Mouse (Mus musculus): ENCODE data around the gene Abhd8. TPM values are rescaled to one million over a fixed set of nuclear protein-coding genes. Genes with fewer than 3 reads are reported as not detected.

Gene Abhd8
- total and polyA plus RNA-seq, 2 experiments from 2014 or later, result 205 to 323 TPM

DNA sequence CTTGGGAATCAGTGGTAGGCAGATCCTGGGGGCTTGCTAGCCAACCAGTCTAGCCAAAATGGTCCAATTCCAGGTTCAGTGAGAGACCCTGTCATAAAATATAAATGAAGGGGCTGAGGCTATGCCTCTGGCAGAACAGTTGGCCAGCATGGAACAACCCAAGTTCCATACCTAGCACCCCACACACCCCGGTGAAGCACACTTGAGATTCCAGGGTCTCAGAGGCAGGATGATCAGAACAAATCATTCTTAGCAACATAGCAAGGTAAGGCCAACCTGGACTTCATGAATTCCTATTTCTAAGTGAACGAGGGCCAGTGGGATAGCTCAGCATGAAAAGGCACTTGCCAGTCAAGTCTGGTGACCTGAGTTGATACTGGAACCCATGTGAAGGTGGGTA, 3.7 kb upstream of the Abhd8 start:
- ATAC-seq (ENCODE audit: low FRiP score), result no peak
- Histone ChIP-seq H3K9ac (replicated peaks; ENCODE audit: low read length, poor library complexity, severe bottlenecking) (no peak overlapping the region), H3K27ac (ENCODE audit: low read depth, low read length) (no peak overlapping the region), H3K4me2 (ENCODE audit: low read depth, low read length, poor library complexity, severe bottlenecking) (no peak overlapping the region), H3K36me3 (ENCODE audit: insufficient read depth, low read length) (peaks cover 16% of the 10 kb centered on the region), H3K4me3 (ENCODE audit: low read depth, low read length) (no peak overlapping the region), H3K27me3 (ENCODE audit: insufficient read depth, low read length) (no peaks in the 10 kb centered on the region), H3K4me1 (ENCODE audit: insufficient read depth, low read length) (peaks cover 3% of the 10 kb centered on the region; the same call in 1 of the 2 replicates), H3K9me3 (ENCODE audit: low read length) (no peaks in the 10 kb centered on the region)
- no peak for DNase-seq (ENCODE audit: low spot score)
- WGBS, result 93% methylated on average over 2 of the region's 2 CpGs
- TF ChIP-seq CTCF (IDR thresholded peaks at IDR 0.05), result no peak

DNA sequence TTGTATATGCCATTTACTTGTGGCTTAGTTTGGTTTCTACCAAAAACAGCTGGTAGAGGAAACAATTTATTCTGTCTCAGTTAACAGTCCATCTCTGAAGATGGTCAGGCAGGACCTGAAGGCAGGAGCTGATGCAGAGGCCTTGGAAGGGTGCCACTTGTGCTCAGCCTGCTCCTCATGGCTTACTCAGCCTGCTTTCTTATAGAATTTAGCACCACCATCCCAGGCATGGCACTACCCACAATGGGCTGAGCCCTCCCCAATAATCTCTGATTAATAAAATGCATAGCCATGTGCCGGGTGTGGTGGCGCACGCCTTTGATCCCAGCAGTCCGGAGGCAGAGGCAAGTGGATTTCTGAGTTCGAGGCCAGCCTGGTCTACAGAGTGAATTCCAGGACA, 2.7 kb upstream of the Abhd8 start:
- Histone ChIP-seq H3K27me3 (ENCODE audit: insufficient read depth, low read length) (no peaks in the 10 kb centered on the region), H3K4me1 (ENCODE audit: insufficient read depth, low read length) (peaks cover 5% of the 10 kb centered on the region; the same call in 1 of the 2 replicates), H3K27ac (ENCODE audit: low read depth, low read length) (no peak overlapping the region), H3K9ac (replicated peaks; ENCODE audit: low read length, poor library complexity, severe bottlenecking) (no peak overlapping the region), H3K9me3 (ENCODE audit: low read length) (no peaks in the 10 kb centered on the region), H3K4me3 (ENCODE audit: low read depth, low read length) (no peak overlapping the region), H3K36me3 (ENCODE audit: insufficient read depth, low read length) (peaks cover 12% of the 10 kb centered on the region), H3K4me2 (ENCODE audit: low read depth, low read length, poor library complexity, severe bottlenecking) (no peak overlapping the region)
- WGBS, result 92% methylated on average over 5 of the region's 5 CpGs
- no peak for DNase-seq (ENCODE audit: low spot score)
- no peak for TF ChIP-seq CTCF (IDR thresholded peaks at IDR 0.05)
- no peak for ATAC-seq (ENCODE audit: low FRiP score)

DNA sequence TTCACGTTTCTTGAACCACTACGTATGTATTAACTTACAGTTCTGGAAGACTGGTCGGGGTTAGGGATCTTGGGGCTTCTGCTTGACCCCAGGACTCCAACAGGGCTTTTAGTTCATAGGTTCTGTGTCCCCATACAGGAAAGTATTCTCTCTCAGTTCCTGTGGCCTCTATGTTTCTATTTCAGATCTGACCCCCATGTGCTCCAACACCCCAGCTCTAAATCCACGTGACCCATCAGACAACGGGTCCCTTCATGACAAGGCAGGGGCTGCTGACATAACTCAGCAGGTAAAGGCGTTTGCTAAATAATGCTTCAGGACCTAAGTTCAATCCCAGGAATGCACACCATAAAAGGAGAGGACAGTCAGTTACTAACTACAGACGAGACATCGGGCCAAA, 2.3 kb upstream of the Abhd8 start:
- H3K36me3 ChIP-seq (ENCODE audit: insufficient read depth, low read length), result peaks cover 12% of the 10 kb centered on the region
- no peak overlapping the region for H3K27ac ChIP-seq (ENCODE audit: low read depth, low read length)
- WGBS, result 83% methylated on average over 8 of the region's 8 CpGs
- H3K4me2 ChIP-seq (ENCODE audit: low read depth, low read length, poor library complexity, severe bottlenecking), result peak overlapping the region; percentile 86
- TF ChIP-seq CTCF (IDR thresholded peaks at IDR 0.05), result no peak
- H3K4me3 ChIP-seq (ENCODE audit: low read depth, low read length), result peak overlapping the region; percentile 94
- no peaks in the 10 kb centered on the region for H3K27me3 ChIP-seq (ENCODE audit: insufficient read depth, low read length)
- peaks cover 5% of the 10 kb centered on the region; the same call in 1 of the 2 replicates for H3K4me1 ChIP-seq (ENCODE audit: insufficient read depth, low read length)
- no peak overlapping the region for H3K9ac ChIP-seq (replicated peaks; ENCODE audit: low read length, poor library complexity, severe bottlenecking)
- H3K9me3 ChIP-seq (ENCODE audit: low read length), result no peaks in the 10 kb centered on the region
- DNase-seq (ENCODE audit: low spot score), result no peak
- ATAC-seq (ENCODE audit: low FRiP score), result no peak

DNA sequence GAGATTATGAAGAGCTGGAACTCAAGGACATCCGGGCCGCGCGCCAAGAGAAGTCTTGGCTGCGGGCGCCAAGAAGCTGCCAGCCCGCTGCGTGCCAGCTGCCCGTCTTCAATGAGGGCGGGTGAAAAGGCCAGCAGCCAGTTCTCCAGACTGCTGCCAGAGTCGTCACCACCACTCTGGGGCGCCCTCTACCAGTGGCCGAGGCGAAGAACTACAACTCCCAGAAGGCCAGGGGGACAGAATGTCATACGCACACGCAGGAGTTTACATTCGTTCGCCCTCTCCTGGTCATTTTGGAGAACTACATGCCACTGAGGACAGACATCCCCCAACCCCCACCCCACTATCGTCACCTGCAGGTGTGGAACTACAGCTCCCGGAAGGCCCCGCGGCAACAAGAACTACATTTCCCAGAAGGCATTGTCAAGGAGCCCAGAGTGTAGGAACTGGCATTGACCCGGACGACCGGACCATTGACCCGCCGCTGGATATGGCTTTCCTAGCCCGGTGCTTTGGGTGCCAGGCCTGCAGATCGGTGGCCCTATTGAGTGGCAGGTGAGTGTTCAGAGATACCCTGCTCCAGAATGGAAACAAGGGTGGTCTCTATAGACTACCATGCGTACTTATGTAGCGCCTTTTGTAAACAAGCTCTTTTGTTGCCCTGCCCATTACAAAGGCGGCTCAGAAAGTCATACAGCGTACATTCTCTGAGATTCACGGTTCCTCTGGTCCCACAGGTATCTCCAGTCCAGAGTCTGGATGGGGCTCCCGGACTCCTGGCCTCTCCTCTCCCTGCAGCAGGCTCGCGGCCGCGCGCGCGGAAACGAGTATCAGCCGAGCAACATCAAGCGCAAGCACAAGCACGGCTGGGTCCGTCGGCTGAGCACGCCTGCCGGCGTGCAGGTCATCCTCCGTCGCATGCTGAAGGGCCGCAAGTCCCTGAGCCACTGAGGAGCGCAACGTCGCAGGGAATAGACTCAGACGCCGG, 1.4 kb upstream of the Abhd8 start, which contains the start of gene Mrpl34:
Mrpl34 (plus strand) TSS at position 447 of the 988 bp plus-strand sequence.
- DNase-seq (ENCODE audit: low spot score) (peak; percentile 99), ATAC-seq (ENCODE audit: low FRiP score) (peak; percentile 77)
- Histone ChIP-seq H3K9ac (replicated peaks; ENCODE audit: low read length, poor library complexity, severe bottlenecking) (peak within 1 kb of the TSS; percentile 93), H3K4me1 (ENCODE audit: insufficient read depth, low read length) (peaks cover 5% of the 10 kb centered on the region; the same call in 1 of the 2 replicates), H3K4me2 (ENCODE audit: low read depth, low read length, poor library complexity, severe bottlenecking) (peak within 1 kb of the TSS; percentile 86), H3K27ac (ENCODE audit: low read depth, low read length) (peak within 1 kb of the TSS; percentile 82), H3K27me3 (ENCODE audit: insufficient read depth, low read length) (no peaks in the 10 kb centered on the region), H3K9me3 (ENCODE audit: low read length) (no peaks in the 10 kb centered on the region), H3K4me3 (ENCODE audit: low read depth, low read length) (peak within 1 kb of the TSS; percentile 94), H3K36me3 (ENCODE audit: insufficient read depth, low read length) (peaks cover 9% of the 10 kb centered on the region)
- peak; percentile 98 for TF ChIP-seq CTCF (IDR thresholded peaks at IDR 0.05)
- WGBS, result under 1% methylated on average over 59 of the region's 59 CpGs

DNA sequence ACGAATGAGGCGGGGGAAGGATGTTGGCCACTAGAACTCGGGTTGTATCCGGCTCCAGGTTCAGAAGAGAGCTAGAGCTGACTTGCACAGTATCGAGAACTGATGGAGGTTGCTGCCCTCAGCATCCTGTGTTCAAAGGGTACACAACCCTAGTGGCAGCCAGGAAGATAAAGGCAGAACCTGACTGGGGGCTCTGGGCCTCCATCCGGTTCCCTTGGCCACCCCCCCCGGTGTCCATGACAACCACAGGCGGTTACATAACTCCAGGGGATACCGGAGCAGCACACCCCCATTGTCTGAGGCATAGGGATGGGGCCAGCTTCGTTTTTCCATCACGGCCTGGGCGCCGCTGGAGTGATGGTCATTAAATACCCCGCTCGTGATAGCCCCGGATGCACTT, 669 bp downstream of the Abhd8 start:
- peak; percentile 17; the same call in 1 of the 2 replicates for TF ChIP-seq CTCF (IDR thresholded peaks at IDR 0.05)
- ATAC-seq (ENCODE audit: low FRiP score), result peak; percentile 2; the same call in 1 of the 2 replicates
- Histone ChIP-seq H3K27me3 (ENCODE audit: insufficient read depth, low read length) (no peaks in the 10 kb centered on the region), H3K4me1 (ENCODE audit: insufficient read depth, low read length) (peaks cover 5% of the 10 kb centered on the region; the same call in 1 of the 2 replicates), H3K27ac (ENCODE audit: low read depth, low read length) (peak overlapping the region; percentile 82), H3K4me3 (ENCODE audit: low read depth, low read length) (peak overlapping the region; percentile 94), H3K36me3 (ENCODE audit: insufficient read depth, low read length) (peaks cover 24% of the 10 kb centered on the region), H3K9me3 (ENCODE audit: low read length) (no peaks in the 10 kb centered on the region), H3K9ac (replicated peaks; ENCODE audit: low read length, poor library complexity, severe bottlenecking) (peak overlapping the region; percentile 93), H3K4me2 (ENCODE audit: low read depth, low read length, poor library complexity, severe bottlenecking) (peak overlapping the region; percentile 86)
- DNase-seq (ENCODE audit: low spot score), result peak; percentile 43
- WGBS, result 2% methylated on average over 16 of the region's 16 CpGs

DNA sequence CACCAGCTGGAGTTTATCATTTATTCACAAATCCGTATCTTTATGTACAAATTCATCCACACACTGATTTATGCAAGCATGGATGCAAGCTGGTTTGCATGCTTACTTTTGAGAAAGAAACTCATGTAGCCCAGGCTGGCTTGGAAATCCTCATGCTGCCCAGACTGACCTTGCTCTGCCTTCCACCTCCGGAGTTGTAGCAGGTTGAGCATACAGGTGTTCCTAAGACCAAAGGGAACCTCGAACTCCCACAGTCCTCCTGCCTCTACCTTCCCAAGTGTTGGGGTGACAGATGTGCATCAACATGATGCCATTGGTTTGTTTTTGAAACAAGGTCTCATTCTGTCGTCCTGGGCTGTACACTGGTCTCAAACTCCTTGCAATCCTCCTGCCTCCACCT, 1.3 kb downstream of the Abhd8 start:
- ATAC-seq (ENCODE audit: low FRiP score) (no peak), DNase-seq (ENCODE audit: low spot score) (no peak)
- H3K9ac ChIP-seq (replicated peaks; ENCODE audit: low read length, poor library complexity, severe bottlenecking), result peak overlapping the region; percentile 93
- H3K4me3 ChIP-seq (ENCODE audit: low read depth, low read length), result peak overlapping the region; percentile 94
- WGBS, result 71% methylated on average over 4 of the region's 4 CpGs
- peak overlapping the region; percentile 86 for H3K4me2 ChIP-seq (ENCODE audit: low read depth, low read length, poor library complexity, severe bottlenecking)
- H3K36me3 ChIP-seq (ENCODE audit: insufficient read depth, low read length), result peaks cover 30% of the 10 kb centered on the region
- H3K27ac ChIP-seq (ENCODE audit: low read depth, low read length), result no peak overlapping the region
- no peaks in the 10 kb centered on the region for H3K27me3 ChIP-seq (ENCODE audit: insufficient read depth, low read length)
- no peak for TF ChIP-seq CTCF (IDR thresholded peaks at IDR 0.05)
- peaks cover 5% of the 10 kb centered on the region; the same call in 1 of the 2 replicates for H3K4me1 ChIP-seq (ENCODE audit: insufficient read depth, low read length)
- no peaks in the 10 kb centered on the region for H3K9me3 ChIP-seq (ENCODE audit: low read length)

All from midbrain, postnatal 0 days (tissue).